Mouse (Mus musculus): ENCODE data around the gene Aarsd1. TPM values are rescaled to one million over a fixed set of nuclear protein-coding genes. Genes with fewer than 3 reads are reported as not detected.

Gene Aarsd1
- polyA plus RNA-seq, 1 experiment from 2014 or later: 85.2 TPM

DNA sequence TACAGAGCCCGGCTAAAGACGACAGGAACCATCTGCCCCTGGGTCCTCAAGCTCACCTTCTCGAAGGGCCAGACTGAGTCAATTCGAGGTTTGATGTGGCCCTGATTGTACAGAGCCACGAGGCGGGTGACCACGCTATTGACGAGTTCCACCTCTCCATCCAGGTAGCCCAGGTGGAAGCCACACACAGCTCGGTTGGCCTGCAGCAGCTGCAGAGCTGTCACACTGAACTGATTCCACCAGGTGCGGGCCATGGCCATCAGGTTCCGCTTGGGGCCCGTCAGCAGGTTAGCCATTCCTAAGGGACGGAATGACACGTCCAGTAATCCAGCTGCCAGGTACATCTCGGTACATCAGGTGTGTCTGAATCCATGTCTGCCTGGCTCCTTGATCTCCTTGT lies 42.9 kb upstream of the Aarsd1 start:
- Histone ChIP-seq H3K36me3 (ENCODE audit: control insufficient read depth, insufficient read depth, low read length) (peaks cover 19% of the 10 kb centered on the region; the same call in 1 of the 2 replicates), H3K27me3 (ENCODE audit: control insufficient read depth, insufficient read depth, low read length) (no peaks in the 10 kb centered on the region), H3K9me3 (ENCODE audit: control insufficient read depth, low read length) (no peaks in the 10 kb centered on the region), H3K4me3 (ENCODE audit: low read length) (no peak overlapping the region), H3K4me1 (ENCODE audit: control insufficient read depth, insufficient read depth, low read length) (peaks cover 38% of the 10 kb centered on the region), H3K9ac (ENCODE audit: low read depth, low read length) (no peak overlapping the region), H3K27ac (ENCODE audit: low read depth, low read length) (no peak overlapping the region), H3K4me2 (replicated peaks; ENCODE audit: low read depth, low read length) (no peak overlapping the region)
- WGBS: 76% methylated on average over 15 of the region's 15 CpGs
- no peak for ATAC-seq (ENCODE audit: low FRiP score, low TSS enrichment)

DNA sequence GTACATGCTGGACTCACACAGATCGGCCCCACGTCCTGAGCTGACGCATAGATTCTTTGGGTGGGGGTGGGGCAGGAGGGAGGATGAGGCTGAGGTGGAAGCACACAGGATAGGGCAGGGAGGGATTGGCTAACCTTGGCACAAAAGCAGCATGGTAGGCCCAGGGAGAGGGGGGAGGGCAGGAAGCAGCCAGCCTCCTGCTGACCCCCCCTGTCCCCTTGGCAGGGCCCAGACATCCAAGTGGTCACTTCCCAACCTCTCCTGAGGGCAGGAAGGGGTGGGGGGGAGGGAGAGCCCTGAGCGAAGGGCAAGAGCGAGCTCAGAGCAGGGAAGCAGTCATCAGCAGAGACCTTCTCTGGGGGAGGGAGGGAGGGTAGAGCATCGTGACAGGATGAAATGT lies 42.3 kb upstream of the Aarsd1 start:
- H3K36me3 ChIP-seq (ENCODE audit: control insufficient read depth, insufficient read depth, low read length): peaks cover 19% of the 10 kb centered on the region; the same call in 1 of the 2 replicates
- H3K9ac ChIP-seq (ENCODE audit: low read depth, low read length): 0 out of 2 replicates have a peak overlapping the region, but pooled peaks have one; percentile 1
- H3K9me3 ChIP-seq (ENCODE audit: control insufficient read depth, low read length): no peaks in the 10 kb centered on the region
- H3K27me3 ChIP-seq (ENCODE audit: control insufficient read depth, insufficient read depth, low read length): no peaks in the 10 kb centered on the region
- peak; percentile 36; the same call in 1 of the 2 replicates for ATAC-seq (ENCODE audit: low FRiP score, low TSS enrichment)
- 15% methylated on average over 3 of the region's 6 CpGs for WGBS
- no peak overlapping the region for H3K27ac ChIP-seq (ENCODE audit: low read depth, low read length)
- peaks cover 38% of the 10 kb centered on the region for H3K4me1 ChIP-seq (ENCODE audit: control insufficient read depth, insufficient read depth, low read length)
- H3K4me3 ChIP-seq (ENCODE audit: low read length): no peak overlapping the region
- H3K4me2 ChIP-seq (replicated peaks; ENCODE audit: low read depth, low read length): no peak overlapping the region

DNA sequence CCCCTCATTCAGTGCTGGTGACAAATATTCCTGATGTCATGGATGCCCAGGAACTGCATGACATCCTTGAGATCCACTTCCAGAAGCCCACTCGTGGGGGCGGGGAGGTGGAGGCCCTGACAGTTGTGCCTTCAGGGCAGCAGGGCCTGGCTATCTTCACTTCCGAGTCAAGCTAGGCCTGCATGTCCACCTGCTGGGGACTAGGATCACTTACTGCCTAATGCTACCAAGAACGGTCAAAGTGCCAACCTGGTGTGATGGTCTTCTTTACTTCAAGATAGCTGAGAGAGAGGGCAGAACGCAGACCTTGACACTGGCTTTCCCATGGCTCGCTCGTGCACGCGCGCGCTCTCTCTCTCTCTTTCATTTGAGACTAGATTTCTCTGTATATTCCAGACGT lies 40.8 kb upstream of the Aarsd1 start:
- Histone ChIP-seq H3K27me3 (ENCODE audit: control insufficient read depth, insufficient read depth, low read length) (no peaks in the 10 kb centered on the region), H3K36me3 (ENCODE audit: control insufficient read depth, insufficient read depth, low read length) (peaks cover 19% of the 10 kb centered on the region; the same call in 1 of the 2 replicates), H3K4me2 (replicated peaks; ENCODE audit: low read depth, low read length) (no peak overlapping the region), H3K4me1 (ENCODE audit: control insufficient read depth, insufficient read depth, low read length) (peaks cover 32% of the 10 kb centered on the region), H3K27ac (ENCODE audit: low read depth, low read length) (no peak overlapping the region), H3K9me3 (ENCODE audit: control insufficient read depth, low read length) (no peaks in the 10 kb centered on the region), H3K4me3 (ENCODE audit: low read length) (no peak overlapping the region), H3K9ac (ENCODE audit: low read depth, low read length) (no peak overlapping the region)
- ATAC-seq (ENCODE audit: low FRiP score, low TSS enrichment): no peak
- 84% methylated on average over 12 of the region's 12 CpGs for WGBS

DNA sequence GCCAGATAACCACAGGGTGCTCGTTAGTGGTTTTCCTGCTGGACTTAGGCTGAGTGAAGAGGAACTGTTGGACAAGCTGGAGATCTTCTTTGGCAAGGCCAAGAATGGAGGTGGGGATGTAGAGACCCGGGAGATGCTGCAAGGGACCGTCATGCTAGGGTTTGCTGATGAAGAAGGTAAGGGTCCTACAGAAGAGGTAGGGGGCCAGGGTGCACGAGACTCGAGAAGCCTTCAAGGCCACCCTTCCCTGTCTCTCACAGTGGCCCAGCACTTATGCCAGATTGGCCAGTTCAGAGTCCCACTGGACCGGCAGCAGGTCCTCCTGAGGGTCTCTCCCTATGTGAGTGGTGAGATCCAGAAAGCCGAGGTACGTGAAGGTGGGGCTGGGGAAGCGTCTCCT lies 40.2 kb upstream of the Aarsd1 start:
- Histone ChIP-seq H3K4me1 (ENCODE audit: control insufficient read depth, insufficient read depth, low read length) (peaks cover 26% of the 10 kb centered on the region), H3K27ac (ENCODE audit: low read depth, low read length) (no peak overlapping the region), H3K4me3 (ENCODE audit: low read length) (no peak overlapping the region), H3K27me3 (ENCODE audit: control insufficient read depth, insufficient read depth, low read length) (no peaks in the 10 kb centered on the region), H3K9me3 (ENCODE audit: control insufficient read depth, low read length) (no peaks in the 10 kb centered on the region), H3K9ac (ENCODE audit: low read depth, low read length) (no peak overlapping the region), H3K36me3 (ENCODE audit: control insufficient read depth, insufficient read depth, low read length) (peaks cover 19% of the 10 kb centered on the region; the same call in 1 of the 2 replicates), H3K4me2 (replicated peaks; ENCODE audit: low read depth, low read length) (no peak overlapping the region)
- 89% methylated on average over 9 of the region's 9 CpGs for WGBS
- ATAC-seq (ENCODE audit: low FRiP score, low TSS enrichment): no peak

DNA sequence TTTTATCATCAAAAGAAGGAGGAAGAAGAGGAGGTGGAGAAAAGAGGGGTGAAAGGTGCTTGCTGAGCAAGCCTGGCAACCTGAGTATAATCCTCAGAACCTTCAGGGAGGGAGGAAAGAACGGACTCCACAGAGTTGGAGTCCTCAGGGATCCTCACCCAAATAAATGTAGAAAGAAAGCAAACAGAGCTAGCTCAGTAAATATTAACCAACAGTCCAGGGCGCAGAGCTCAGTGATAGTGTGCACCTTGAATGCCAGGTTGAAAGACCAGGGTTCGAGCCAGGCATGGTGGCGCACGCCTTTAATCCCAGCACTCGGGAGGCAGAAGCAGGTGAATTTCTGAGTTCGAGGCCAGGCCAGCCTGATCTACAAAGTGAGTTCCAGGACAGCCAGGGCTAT lies 38.2 kb upstream of the Aarsd1 start:
- no peak overlapping the region for H3K27ac ChIP-seq (ENCODE audit: low read depth, low read length)
- no peak for ATAC-seq (ENCODE audit: low FRiP score, low TSS enrichment)
- H3K4me3 ChIP-seq (ENCODE audit: low read length): no peak overlapping the region
- 88% methylated on average over 7 of the region's 7 CpGs for WGBS
- no peaks in the 10 kb centered on the region for H3K9me3 ChIP-seq (ENCODE audit: control insufficient read depth, low read length)
- peaks cover 19% of the 10 kb centered on the region for H3K4me1 ChIP-seq (ENCODE audit: control insufficient read depth, insufficient read depth, low read length)
- no peak overlapping the region for H3K4me2 ChIP-seq (replicated peaks; ENCODE audit: low read depth, low read length)
- H3K9ac ChIP-seq (ENCODE audit: low read depth, low read length): no peak overlapping the region
- no peaks in the 10 kb centered on the region for H3K27me3 ChIP-seq (ENCODE audit: control insufficient read depth, insufficient read depth, low read length)
- H3K36me3 ChIP-seq (ENCODE audit: control insufficient read depth, insufficient read depth, low read length): peaks cover 11% of the 10 kb centered on the region; the same call in 1 of the 2 replicates

DNA sequence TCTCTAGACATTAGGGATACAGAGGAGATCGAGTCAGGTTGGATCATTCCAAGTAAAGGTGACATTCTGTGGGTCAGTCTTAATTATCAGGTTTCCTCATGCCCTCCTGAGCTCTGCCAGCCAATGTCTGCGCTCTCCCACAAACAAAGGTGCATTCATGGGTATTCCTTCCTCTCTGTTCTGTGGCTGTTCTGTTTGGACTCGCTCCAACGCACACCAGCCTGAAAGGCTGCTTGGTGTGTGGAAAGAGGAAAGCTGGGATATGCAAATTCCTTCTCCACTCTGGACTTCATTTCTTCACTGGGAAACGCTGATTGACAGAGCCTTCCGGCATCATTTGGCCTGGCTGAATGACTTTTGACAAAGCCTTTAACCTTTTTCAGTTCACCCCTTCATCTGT lies 37.3 kb upstream of the Aarsd1 start:
- Histone ChIP-seq H3K27ac (ENCODE audit: low read depth, low read length) (no peak overlapping the region; the same call in 1 of the 2 replicates), H3K4me1 (ENCODE audit: control insufficient read depth, insufficient read depth, low read length) (peaks cover 13% of the 10 kb centered on the region), H3K9me3 (ENCODE audit: control insufficient read depth, low read length) (no peaks in the 10 kb centered on the region), H3K27me3 (ENCODE audit: control insufficient read depth, insufficient read depth, low read length) (no peaks in the 10 kb centered on the region), H3K36me3 (ENCODE audit: control insufficient read depth, insufficient read depth, low read length) (peaks cover 5% of the 10 kb centered on the region; the same call in 1 of the 2 replicates), H3K4me2 (replicated peaks; ENCODE audit: low read depth, low read length) (no peak overlapping the region), H3K9ac (ENCODE audit: low read depth, low read length) (no peak overlapping the region), H3K4me3 (ENCODE audit: low read length) (no peak overlapping the region)
- WGBS: 50% methylated on average over 6 of the region's 6 CpGs
- ATAC-seq (ENCODE audit: low FRiP score, low TSS enrichment): 0 out of 2 replicates have a peak, but pooled peaks have one; percentile 55

DNA sequence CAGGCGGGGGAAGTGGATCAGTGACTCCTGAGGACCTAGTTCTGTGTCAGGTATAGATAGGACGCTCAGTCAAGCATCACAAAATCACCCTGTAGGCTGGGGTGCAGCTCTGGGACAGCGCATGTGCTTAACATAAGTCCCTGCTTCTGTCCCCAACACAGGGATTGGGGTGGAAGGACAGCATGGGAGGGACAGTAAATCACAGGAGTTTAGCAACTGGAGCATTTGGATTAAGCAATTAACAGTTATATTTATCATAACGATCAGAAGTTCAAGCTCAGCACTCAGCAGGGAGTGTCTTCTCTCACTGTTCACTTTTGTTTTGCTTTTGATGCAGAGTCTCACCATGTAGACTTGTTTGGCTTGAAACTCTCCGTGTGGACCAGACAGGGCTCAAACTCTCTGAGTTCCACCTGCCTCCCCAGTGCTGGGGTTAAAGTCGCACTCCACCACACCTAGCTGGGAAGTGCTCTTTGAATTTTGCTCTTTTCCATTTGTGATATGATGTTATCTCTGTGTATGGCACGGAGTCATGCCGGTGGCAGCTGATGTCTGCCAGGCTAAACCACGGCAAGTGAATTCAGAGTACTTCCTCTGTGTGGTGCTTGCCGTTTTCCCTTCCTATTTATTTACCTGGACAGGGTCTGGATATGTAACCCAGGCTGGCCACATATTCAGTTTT lies 34.8 kb upstream of the Aarsd1 start:
- Histone ChIP-seq H3K9ac (ENCODE audit: low read depth, low read length) (no peak overlapping the region), H3K4me3 (ENCODE audit: low read length) (no peak overlapping the region), H3K4me1 (ENCODE audit: control insufficient read depth, insufficient read depth, low read length) (peaks cover 9% of the 10 kb centered on the region), H3K9me3 (ENCODE audit: control insufficient read depth, low read length) (no peaks in the 10 kb centered on the region), H3K27me3 (ENCODE audit: control insufficient read depth, insufficient read depth, low read length) (no peaks in the 10 kb centered on the region), H3K36me3 (ENCODE audit: control insufficient read depth, insufficient read depth, low read length) (no peaks in the 10 kb centered on the region), H3K4me2 (replicated peaks; ENCODE audit: low read depth, low read length) (no peak overlapping the region), H3K27ac (ENCODE audit: low read depth, low read length) (no peak overlapping the region)
- no peak for ATAC-seq (ENCODE audit: low FRiP score, low TSS enrichment)
- 61% methylated on average over 10 of the region's 10 CpGs for WGBS

DNA sequence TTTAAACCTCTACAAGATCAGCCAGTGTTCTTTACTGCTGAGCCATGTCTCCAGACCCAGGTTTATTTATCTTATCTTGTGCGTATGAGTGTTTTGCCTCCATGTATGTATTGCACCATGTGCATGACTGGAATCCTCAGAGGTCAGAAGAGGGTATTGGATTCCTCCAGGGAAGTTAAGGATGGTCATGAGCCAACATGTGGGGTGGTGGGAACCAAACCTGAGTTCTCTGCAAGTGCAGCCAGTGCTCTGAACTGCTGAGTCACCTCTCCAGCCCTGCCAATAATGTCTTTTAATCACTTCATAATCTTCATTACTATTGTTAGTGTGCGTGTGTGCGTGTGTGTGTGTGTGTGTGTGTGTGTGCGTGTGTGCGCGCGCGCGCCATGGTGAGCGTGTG lies 34.1 kb upstream of the Aarsd1 start:
- no peak overlapping the region for H3K27ac ChIP-seq (ENCODE audit: low read depth, low read length)
- H3K4me2 ChIP-seq (replicated peaks; ENCODE audit: low read depth, low read length): no peak overlapping the region
- H3K27me3 ChIP-seq (ENCODE audit: control insufficient read depth, insufficient read depth, low read length): no peaks in the 10 kb centered on the region
- H3K9ac ChIP-seq (ENCODE audit: low read depth, low read length): no peak overlapping the region
- no peak overlapping the region for H3K4me3 ChIP-seq (ENCODE audit: low read length)
- WGBS: 91% methylated on average over 10 of the region's 10 CpGs
- no peak for ATAC-seq (ENCODE audit: low FRiP score, low TSS enrichment)
- H3K9me3 ChIP-seq (ENCODE audit: control insufficient read depth, low read length): no peaks in the 10 kb centered on the region
- H3K36me3 ChIP-seq (ENCODE audit: control insufficient read depth, insufficient read depth, low read length): no peaks in the 10 kb centered on the region
- H3K4me1 ChIP-seq (ENCODE audit: control insufficient read depth, insufficient read depth, low read length): peaks cover 9% of the 10 kb centered on the region

DNA sequence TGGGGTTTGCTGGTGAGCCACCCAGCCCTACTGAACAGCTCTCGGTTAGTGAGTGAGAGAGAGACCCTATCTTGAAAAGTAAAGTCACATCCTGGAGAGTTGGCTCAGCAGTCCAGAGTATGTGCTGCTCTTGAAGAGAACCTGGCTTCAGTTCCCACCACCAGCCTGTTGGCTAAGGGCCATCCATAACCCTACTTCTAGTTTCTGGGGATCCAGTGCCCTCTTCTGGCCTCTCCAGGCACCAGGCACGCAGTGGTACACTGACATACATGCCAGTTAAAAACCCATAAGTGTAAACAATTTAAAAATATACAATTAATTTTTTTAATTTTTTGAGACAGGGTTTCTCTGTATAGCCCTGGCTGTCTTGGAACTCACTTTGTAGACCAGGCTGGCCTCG lies 33.0 kb upstream of the Aarsd1 start:
- Histone ChIP-seq H3K4me3 (ENCODE audit: low read length) (no peak overlapping the region), H3K4me1 (ENCODE audit: control insufficient read depth, insufficient read depth, low read length) (peaks cover 9% of the 10 kb centered on the region), H3K9me3 (ENCODE audit: control insufficient read depth, low read length) (no peaks in the 10 kb centered on the region), H3K4me2 (replicated peaks; ENCODE audit: low read depth, low read length) (no peak overlapping the region), H3K36me3 (ENCODE audit: control insufficient read depth, insufficient read depth, low read length) (peaks cover 6% of the 10 kb centered on the region; the same call in 1 of the 2 replicates), H3K27ac (ENCODE audit: low read depth, low read length) (no peak overlapping the region), H3K9ac (ENCODE audit: low read depth, low read length) (no peak overlapping the region), H3K27me3 (ENCODE audit: control insufficient read depth, insufficient read depth, low read length) (no peaks in the 10 kb centered on the region)
- ATAC-seq (ENCODE audit: low FRiP score, low TSS enrichment): no peak
- WGBS: 80% methylated on average over 3 of the region's 3 CpGs

Measured in kidney, embryonic 14.5 days (tissue).